Mouse (Mus musculus) gastrocnemius, adult 8-10 months (tissue): Measurements from ENCODE around the gene Pdf. TPM values are rescaled to one million over a fixed set of nuclear protein-coding genes. Genes with fewer than 3 reads are reported as not detected.
A peak's percentile ranks its signal among the peaks of the same experiment; 100 is the strongest.
"Not testable (repeated sequence)": the region's sequence is repeated elsewhere in the genome, so short reads cannot be mapped to it uniquely, and the experiment has no call there.

Experiments used
- DNase-seq, 2 experiments: peaks; one replicate each; pipeline ENCODE4 v3.0.0; 2022; ENCODE audit warnings: low spot score in 2 of 2
- microRNA-seq: library from miRNA; unstranded; fragments of <30 nt; microRNA quantifications from one replicate; pipeline ENCODE4 v1.2.0, GENCODE M21; 2022
- total RNA-seq, 4 experiments: library from RNA; stranded (reverse); gene quantifications; 2 replicates each; pipeline ENCODE4 v1.2.4; 2022

Gene Pdf
- total RNA-seq, 4 experiments from 2014 or later, result 40.9 to 60.7 (median 54.2) TPM

DNA sequence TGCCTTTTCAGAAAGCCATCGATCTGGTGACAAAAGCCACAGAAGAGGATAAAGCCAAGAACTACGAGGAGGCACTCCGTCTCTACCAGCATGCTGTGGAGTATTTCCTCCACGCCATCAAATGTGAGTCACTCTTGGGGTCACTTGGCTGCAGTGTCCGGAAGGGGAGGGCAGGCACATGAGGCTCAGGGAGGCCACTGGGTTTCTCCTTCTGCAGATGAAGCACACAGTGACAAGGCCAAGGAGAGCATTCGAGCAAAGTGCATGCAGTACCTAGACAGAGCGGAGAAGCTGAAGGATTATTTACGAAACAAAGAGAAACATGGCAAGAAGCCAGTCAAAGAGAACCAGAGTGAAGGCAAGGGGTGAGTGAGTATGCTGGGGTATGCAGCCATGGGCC lies 11.8 kb downstream of the Pdf start:
- DNase-seq, result no peak

DNA sequence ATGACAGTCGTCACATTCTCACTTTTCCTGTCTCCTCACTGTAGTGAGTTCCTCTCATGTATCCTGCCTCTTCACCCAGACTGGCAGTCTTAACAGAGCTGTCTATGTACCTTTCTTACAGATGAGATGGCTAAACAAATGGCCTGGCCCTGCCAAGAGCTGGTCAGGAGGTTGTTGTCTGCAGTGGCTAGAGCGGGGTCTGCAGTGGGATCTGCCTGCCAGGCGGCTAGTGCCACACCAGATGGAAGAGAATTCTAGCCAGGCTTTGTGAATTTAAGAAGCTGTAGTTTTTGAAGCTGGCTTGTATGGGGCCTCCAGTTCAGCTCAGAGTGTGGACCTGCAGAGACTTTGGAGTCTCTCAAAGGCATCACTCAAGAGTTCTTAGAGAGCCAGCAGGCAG lies 12.8 kb downstream of the Pdf start:
- DNase-seq, result no peak

DNA sequence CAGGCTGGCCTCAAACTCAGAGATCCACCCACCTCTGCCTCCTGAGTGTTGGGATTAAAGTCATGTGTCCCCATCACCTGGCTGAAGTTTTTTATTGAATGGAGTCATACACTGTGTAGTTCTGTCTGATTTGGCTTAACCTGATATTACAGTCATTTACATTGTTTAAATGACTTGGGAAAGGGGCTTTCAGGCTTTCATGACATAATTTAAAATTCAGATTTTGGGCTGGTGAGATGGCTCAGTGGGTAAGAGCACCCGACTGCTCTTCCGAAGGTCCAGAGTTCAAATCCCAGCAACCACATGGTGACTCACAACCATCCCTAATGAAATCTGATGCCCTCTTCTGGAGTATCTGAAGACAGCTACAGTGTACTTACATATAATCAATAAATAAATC lies 14.8 kb downstream of the Pdf start:
- not testable (repeated sequence) for DNase-seq

DNA sequence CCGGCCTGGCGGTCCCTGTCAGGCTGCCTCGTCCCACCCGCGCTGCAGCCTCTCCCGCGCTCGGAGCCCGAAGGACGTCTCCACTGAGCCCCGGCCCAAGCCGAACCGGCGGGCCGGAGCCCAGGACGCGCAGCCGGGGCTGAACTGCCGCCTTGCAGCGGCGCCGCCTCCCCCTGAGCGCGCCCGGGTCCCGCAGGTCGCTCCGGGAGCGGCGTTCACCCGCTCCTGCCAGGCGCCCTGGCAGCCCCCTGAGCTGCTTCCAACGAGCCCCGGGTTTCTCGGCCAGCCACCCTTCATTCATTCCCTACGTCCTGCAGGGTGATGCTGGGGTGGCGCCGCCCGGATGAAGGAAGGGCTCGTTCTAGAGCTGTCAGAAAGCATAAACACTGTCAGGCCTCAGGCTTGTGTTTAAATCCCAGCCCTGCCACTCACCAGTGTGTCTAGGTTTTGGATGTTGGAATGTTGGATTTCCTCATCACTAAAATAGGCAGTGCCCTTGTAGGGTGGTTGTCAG lies 16.8 kb downstream of the Pdf start:
- peak in 1 of 2 experiments; percentile 7 for DNase-seq

DNA sequence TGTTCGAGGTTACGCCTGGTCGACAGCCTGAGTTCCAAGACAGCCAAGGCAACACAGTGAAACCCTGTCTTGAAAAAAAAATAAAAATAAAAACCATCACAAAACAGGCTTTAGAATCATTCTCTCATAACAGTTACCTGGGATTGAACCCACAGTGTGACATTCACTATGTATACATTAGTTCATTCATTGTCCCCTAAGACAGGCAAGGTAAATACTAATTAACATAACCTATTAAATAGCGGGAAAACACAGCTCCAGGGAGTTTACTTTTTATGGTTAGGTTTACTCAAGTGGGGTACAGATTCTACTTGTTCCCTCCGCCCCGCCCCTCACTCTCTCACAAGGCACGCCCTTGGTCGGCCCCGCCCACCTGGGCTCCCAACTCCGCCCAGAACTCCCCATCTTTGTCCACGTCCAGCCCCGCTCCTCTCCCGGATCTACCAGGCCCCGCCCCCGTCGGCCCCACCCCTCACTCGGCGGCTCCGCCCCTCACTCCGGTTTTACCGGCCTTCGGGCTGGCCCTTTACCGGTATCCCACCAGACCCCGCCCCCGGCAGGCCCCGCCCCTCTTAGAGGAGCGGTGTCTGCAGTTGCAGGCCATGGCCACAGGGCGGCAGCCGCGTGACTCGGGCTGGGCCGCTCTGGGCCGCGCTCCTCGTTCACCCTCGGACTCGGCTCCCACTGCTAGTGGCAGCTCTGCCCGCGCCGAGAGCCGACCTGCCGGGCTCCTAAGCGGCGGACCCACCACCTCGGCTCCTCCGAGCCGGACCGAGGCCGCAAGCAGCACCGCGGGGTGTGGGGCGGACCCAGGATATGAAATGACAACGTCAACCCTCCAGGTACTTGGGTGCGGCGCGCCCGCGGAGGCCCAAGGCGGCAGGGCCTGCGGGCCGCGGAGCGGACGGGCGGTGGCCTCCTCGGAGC lies 17.5 kb downstream of the Pdf start, which contains the start of gene Vps4a:
Vps4a (plus strand) TSS at position 573 of the 927 bp plus-strand sequence.
- DNase-seq, result peak; percentile 95 to 96

DNA sequence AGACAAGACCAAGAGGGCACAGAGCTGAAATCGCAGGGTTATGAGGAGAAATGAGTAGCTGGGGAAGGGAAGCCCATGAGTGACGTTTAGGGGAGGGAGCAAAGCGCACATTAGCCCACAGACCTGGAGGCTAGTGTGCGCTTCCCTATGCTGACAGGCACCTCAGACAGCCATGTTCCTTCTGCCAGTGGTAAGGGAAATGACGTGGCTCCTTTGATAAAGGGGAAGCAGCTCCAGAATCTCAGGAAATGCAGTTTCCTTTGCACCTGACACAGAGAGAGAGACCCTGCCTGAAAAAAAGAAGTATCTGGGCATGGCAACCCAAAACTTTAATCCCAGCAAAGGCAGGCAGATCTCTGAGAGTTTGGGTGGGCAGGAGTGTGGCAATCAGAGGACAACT lies 18.4 kb downstream of the Pdf start:
- DNase-seq, result no peak

DNA sequence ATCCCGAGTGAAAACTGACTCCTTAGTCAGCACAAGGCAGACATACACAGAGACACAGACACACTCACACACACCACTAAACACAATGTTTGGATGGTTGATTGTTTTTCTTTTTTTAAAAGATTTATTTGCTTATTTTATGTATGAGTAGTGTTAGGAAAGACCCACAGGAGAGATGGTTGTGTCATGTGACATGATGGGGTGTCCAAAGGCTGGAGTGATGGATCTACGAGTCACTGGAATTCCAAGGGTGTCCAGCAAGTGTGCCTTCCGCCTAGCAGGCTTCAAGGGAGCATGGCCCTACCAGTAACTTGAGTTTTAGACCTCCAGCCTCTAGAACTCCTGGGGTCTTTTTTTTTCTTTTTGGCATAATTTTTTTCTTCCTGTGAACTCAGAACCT lies 19.1 kb downstream of the Pdf start:
- no peak for DNase-seq

DNA sequence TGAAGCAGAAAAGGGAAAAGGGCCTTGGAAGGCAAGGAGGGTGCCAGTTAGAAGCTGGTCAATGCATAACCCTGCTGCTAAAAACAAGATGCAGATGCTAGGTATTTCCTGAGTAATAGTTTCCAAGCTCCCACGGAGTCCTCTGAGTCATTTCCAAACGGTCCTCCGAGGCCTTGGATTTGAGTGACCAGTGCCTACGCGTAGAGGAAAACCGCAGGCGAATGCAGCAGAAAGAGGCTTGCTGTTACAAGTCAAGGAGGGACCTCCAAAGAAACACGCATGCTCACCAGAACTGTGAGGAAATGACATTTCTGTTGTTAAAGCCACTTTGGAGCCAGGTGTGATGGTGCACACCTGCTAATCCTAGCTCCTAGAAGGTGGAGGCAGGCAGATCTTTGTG lies 24.9 kb downstream of the Pdf start:
- DNase-seq, result no peak

DNA sequence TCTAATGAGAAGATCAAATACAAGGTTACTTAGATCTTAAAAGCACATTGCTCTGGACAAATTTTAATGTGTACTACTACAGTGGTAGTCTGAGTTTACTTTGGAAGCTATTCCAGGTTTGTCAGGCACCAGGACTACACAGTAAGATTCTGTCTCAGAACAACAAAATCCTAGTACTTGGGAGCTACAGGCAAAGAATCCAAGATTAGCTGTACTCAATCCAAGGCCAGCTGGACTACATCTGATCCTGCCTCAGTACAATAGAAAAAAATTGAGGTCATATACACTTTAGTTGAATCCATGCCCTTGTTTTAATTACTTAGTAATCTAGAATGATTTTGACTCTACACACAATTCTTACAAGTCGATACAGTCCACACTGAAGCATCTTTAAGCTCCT lies 33.5 kb downstream of the Pdf start:
- no peak for DNase-seq

DNA sequence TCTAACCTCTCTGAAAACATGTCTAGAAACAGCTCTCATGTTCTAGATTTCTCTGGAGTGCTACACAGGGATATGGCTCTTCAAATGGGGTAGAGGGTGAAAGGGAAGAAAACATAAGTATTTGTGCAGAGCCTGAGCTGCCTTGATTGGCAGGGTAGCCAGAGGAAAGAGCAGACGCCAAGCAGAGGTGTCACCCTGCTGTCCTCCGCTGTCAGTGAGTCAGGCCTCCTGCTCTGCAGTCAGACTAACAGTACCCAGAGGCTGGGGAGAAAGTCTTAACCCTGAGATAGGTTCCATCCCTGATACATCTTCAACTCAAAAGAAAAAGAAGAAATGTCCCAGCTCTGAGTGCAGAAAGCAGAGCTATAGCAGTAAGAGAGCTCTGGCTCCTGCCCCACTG lies 35.7 kb downstream of the Pdf start:
- no peak for DNase-seq

DNA sequence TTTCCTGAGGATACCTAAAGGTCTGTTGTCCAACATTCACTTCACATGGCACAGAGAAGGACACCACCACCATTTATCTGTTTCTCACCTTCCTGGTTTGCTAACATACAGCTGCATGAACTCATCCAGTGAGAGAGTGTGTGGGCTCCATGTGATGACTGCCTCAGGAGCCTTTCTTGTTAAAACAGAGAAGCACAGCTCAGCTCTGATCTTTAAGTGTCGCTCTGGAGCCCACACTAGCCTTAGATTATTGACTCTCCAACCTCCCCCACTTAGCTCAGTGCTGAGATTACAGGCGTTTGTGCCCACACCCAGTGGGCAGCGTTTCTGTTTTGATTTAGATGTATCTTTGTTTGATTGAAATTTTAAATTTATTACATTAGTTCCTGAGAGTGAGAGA lies 40.6 kb downstream of the Pdf start:
- DNase-seq, result no peak

DNA sequence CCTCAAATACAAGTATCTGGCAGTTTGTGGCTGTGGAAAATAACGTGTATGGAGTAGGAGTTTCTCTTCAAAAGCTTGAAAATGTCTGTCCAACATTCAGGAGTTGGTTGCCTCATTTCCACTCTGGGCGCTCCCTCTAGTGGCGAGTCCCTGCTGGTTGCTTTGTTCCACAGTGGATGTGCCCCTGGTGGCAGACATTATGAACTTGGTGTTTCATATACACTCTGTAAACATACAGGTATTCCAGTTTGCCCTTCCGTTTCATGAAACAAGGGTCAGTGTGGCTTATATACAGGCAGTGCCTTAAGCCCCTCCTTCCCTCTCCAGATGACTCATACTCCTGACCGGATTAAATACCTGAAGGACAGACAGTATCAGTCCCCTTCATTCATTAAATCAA lies 45.9 kb downstream of the Pdf start:
- peak; percentile 76 to 82 for DNase-seq

DNA sequence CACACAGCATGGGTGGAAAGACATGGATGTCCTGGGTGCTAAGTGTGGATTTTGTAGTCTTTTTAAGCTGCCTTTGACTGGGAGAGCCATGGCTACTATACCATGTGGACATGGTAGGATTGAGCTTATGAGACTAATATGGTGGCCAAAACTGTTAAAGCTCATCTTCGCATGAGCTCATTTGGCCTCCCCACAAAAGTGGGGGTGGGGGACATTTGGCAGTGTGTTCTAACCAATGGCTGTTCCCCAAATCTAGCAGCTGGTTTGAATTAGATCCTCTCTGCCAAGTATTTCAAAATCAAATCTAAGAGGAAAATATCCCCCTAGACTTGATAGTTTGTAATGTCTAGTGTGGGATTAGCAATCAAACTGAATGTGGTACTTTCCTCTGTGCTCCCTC lies 49.3 kb downstream of the Pdf start:
- DNase-seq, result peak; percentile 56 to 60

DNA sequence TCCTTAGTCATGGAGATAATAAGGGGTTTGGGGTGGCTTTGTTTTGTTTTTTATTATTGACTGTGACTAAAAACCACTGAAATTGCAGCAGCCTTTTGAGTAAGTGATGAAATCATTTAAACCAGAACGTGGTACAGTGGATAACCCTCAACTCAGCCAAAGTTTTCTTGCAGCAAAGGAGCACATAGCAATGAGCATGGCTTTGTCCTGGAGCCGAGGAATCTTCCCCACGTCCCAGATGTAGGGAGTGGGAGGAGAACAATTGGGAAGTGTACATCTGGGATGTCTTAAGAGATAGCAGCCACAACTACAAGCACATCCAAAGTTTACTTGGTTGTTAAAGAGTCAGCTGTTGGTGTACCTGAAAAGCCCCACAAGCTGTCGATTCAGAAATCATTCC lies 51.0 kb downstream of the Pdf start:
- DNase-seq, result no peak

DNA sequence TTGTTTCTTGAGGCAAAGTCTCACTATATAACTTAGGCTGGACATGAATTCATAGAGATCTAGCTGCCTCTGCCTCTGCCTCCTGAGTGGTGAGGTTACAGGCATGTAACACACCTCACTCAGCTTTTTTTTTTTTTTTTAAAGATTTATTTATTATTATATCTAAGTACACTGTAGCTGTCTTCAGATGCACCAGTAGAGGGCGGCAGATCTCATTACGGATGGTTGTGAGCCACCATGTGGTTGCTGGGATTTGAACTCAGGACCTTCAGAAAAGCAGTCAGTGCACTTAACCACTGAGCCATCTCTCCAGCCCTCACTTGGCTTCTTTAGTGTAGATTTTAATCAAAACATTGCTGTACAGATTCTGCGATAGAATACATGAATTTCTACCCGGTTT lies 52.1 kb downstream of the Pdf start:
- DNase-seq, result not testable (repeated sequence)

Small RNA genes within 50 kb of the gene (microRNA-seq; reads per million reads assigned to microRNA genes)
- gene Mir7075, result 3.3 reads per million

Other genes starting within 250 kb of the Pdf start
- under 1 TPM; 0.65 to 0.94 (median 0.75) TPM for gene Has3, start 178.4 kb downstream of the Pdf start, total RNA-seq
- 10 to 100 TPM; 21.7 to 26.7 (median 25.3) TPM for gene Utp4, start 155.0 kb downstream of the Pdf start, total RNA-seq
- 1 to 10 TPM; 2.4 to 3.9 (median 3.7) TPM for gene Sntb2, start 112.9 kb downstream of the Pdf start, total RNA-seq
- gene Vps4a, start 17.4 kb downstream of the Pdf start, total RNA-seq, result 10 to 100 TPM; 64.8 to 79.2 (median 72.5) TPM
- 10 to 100 TPM; 15.8 to 21.7 (median 19.5) TPM for gene Cog8, start 8.1 kb upstream of the Pdf start, total RNA-seq
- 10 to 100 TPM; 15.2 to 22.6 (median 19.1) TPM for gene Nip7, start 8.3 kb upstream of the Pdf start, total RNA-seq
- not detected for gene Tmed6, start 17.0 kb upstream of the Pdf start, total RNA-seq
- 10 to 100 TPM; 13.1 to 17.6 (median 14.7) TPM for gene Terf2, start 47.9 kb upstream of the Pdf start, total RNA-seq
- gene Cyb5b, start 102.0 kb upstream of the Pdf start, total RNA-seq, result 10 to 100 TPM; 28.2 to 39.7 (median 34.2) TPM
- 10 to 100 TPM; 16.2 to 19.2 (median 17.0) TPM for gene Nfat5, start 244.9 kb upstream of the Pdf start, total RNA-seq